Mouse (Mus musculus): ENCODE measurements at regions not wholly inside any gene's neighbourhood (a gene's known extent, or its start where the extent isn't known, plus 50 kb on each side); places are given as distances from the start of the nearest gene placed in this dataset.
A peak's percentile ranks its signal among the peaks of the same experiment; 100 is the strongest.

- no peak overlapping the region for H3K27ac ChIP-seq (replicated peaks; ENCODE audit: low read depth, low read length)
- H3K4me2 ChIP-seq (ENCODE audit: low read length) = no peak overlapping the region
- no peak overlapping the region for H3K4me3 ChIP-seq (replicated peaks; ENCODE audit: low read depth, low read length)
- DNase-seq (peak; percentile 50), ATAC-seq (ENCODE audit: low FRiP score, low TSS enrichment) (no peak)
- no peaks in the 10 kb centered on the region for H3K27me3 ChIP-seq (ENCODE audit: control insufficient read depth, insufficient read depth, low read length)
- H3K4me1 ChIP-seq (ENCODE audit: control insufficient read depth, insufficient read depth, low read length) = peaks cover 4% of the 10 kb centered on the region; the same call in 1 of the 2 replicates
- H3K9me3 ChIP-seq (ENCODE audit: control insufficient read depth, low read length) = no peaks in the 10 kb centered on the region
- 36% methylated on average over 6 of the region's 6 CpGs for WGBS
- no peaks in the 10 kb centered on the region for H3K36me3 ChIP-seq (ENCODE audit: control insufficient read depth, insufficient read depth, low read length)
- H3K9ac ChIP-seq (replicated peaks; ENCODE audit: low read length) = no peak overlapping the region
These were observed 120.0 kb downstream of the Rassf10 start for GRCm38 (mm10) chr7:113073781-113074180.

DNA sequence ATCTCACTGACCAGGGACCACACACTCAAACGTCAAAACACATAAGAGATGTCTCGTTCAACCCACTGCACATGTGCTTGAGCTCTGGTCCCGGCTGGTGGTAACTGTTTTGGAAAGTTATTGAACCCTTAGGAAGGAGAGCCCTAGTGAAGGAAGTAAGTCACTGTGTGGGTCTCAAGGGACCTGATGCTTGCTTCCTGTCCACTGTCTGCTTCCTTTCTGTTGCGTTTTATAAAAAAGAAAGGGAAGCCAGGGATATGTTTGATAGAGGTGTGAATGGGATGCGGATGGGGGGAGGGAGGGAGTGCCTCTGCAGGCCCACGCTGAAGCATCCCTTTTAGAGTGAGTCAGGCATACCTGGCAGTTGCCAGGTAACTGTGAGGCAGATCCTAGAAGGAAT, 121.6 kb downstream of the Rassf10 start:
- H3K36me3 ChIP-seq (ENCODE audit: control insufficient read depth, insufficient read depth, low read length) = no peaks in the 10 kb centered on the region
- H3K4me3 ChIP-seq (replicated peaks; ENCODE audit: low read depth, low read length) = no peak overlapping the region
- 78% methylated on average over 6 of the region's 6 CpGs for WGBS
- H3K4me1 ChIP-seq (ENCODE audit: control insufficient read depth, insufficient read depth, low read length) = peaks cover 4% of the 10 kb centered on the region; the same call in 1 of the 2 replicates
- no peak overlapping the region for H3K27ac ChIP-seq (replicated peaks; ENCODE audit: low read depth, low read length)
- H3K9me3 ChIP-seq (ENCODE audit: control insufficient read depth, low read length) = no peaks in the 10 kb centered on the region
- DNase-seq (no peak), ATAC-seq (ENCODE audit: low FRiP score, low TSS enrichment) (no peak)
- H3K27me3 ChIP-seq (ENCODE audit: control insufficient read depth, insufficient read depth, low read length) = no peaks in the 10 kb centered on the region
- no peak overlapping the region for H3K4me2 ChIP-seq (ENCODE audit: low read length)
- H3K9ac ChIP-seq (replicated peaks; ENCODE audit: low read length) = no peak overlapping the region

DNA sequence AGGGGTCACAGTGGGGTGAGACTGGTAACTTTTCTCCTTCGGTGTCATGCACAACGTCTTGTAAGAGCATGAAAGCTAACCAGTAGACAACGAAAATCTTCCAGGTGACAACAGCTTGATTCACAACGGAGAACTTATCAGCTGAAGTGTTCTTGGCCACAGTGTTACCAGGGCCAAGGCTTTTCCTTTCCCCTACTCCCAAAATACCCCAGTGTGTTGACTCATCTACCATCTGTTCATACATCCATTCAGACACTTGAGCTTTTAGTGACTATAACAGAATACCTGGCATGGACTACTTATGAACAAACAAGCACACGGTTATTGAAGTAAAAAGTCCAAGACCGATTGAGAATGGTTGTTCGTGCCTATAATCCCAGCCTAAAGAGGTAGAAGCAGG, 122.5 kb downstream of the Rassf10 start:
- Histone ChIP-seq H3K4me3 (replicated peaks; ENCODE audit: low read depth, low read length) (no peak overlapping the region), H3K9me3 (ENCODE audit: control insufficient read depth, low read length) (no peaks in the 10 kb centered on the region), H3K27me3 (ENCODE audit: control insufficient read depth, insufficient read depth, low read length) (no peaks in the 10 kb centered on the region), H3K9ac (replicated peaks; ENCODE audit: low read length) (no peak overlapping the region), H3K36me3 (ENCODE audit: control insufficient read depth, insufficient read depth, low read length) (no peaks in the 10 kb centered on the region), H3K4me1 (ENCODE audit: control insufficient read depth, insufficient read depth, low read length) (peaks cover 4% of the 10 kb centered on the region; the same call in 1 of the 2 replicates), H3K4me2 (ENCODE audit: low read length) (no peak overlapping the region), H3K27ac (replicated peaks; ENCODE audit: low read depth, low read length) (no peak overlapping the region)
- no peak for DNase-seq
- ATAC-seq (ENCODE audit: low FRiP score, low TSS enrichment) = no peak
- 94% methylated on average over 7 of the region's 7 CpGs for WGBS

DNA sequence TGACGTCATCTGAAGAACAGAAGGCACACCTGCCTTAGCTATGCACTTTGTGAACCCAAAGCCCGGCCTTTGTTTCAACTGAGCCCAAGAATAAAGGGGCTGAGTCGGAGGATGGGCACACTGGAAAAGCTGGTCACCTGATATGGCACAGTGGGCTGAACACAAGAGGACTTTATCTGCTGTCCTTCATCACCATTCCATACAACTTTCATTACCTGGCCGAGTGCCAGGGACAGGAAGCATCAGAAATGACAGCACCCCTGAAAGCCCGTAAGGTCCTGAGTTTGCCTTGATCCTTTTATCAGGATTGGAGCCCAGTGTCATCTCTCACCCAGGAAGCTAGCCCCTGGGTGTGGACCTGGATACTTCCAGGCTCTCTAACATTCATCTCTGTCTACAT, 126.1 kb upstream of the Arntl start:
- 78% methylated on average over 5 of the region's 5 CpGs for WGBS
- ATAC-seq (ENCODE audit: low FRiP score, low TSS enrichment) = no peak

DNA sequence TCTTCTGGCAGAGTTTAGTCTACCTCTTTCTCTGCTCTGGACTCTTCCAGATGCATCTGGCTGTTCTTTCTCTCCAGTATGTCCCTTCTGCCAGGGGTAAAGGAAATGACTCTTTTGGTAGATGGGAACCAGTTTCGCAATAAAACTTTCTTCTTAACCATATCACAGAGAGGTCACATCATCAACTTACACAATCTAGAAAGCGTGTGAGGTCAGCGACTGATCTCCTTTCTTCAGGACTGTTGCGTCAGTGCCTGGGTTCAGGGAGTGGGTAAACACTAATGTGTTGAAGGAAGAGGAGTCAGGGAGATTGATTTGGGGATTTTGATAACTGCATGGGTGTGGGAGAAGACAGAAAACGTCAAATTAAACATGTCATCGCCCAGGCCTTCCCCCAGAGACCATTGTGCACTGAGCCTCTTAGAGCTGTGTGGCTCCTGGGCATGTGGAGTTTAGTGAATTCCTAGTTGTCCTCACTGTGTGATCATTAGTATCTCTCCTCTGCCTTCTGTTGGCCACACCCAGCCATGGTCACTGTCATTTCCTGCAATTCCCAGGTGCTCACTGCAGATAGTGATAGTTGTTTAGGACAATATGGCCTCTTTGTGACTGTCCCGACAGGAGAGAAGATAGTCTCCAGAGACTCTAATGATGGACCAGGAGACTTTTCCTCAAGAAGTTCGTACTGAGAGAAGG, 122.2 kb upstream of the Arntl start:
- Histone ChIP-seq H3K4me2 (ENCODE audit: low read length) (no peak overlapping the region), H3K9ac (replicated peaks; ENCODE audit: low read length) (no peak overlapping the region), H3K36me3 (ENCODE audit: control insufficient read depth, insufficient read depth, low read length) (no peaks in the 10 kb centered on the region), H3K27me3 (ENCODE audit: control insufficient read depth, insufficient read depth, low read length) (no peaks in the 10 kb centered on the region), H3K4me1 (ENCODE audit: control insufficient read depth, insufficient read depth, low read length) (no peaks in the 10 kb centered on the region), H3K4me3 (replicated peaks; ENCODE audit: low read depth, low read length) (no peak overlapping the region), H3K27ac (replicated peaks; ENCODE audit: low read depth, low read length) (no peak overlapping the region), H3K9me3 (ENCODE audit: control insufficient read depth, low read length) (no peaks in the 10 kb centered on the region)
- ATAC-seq (ENCODE audit: low FRiP score, low TSS enrichment) (no peak), DNase-seq (no peak)
- 86% methylated on average over 8 of the region's 8 CpGs for WGBS

More for the DNA sequence above, 126.1 kb upstream of the Arntl start:
- no peak for DNase-seq
- H3K9ac ChIP-seq (replicated peaks; ENCODE audit: low read length) = no peak overlapping the region
- H3K36me3 ChIP-seq (ENCODE audit: control insufficient read depth, insufficient read depth, low read length) = no peaks in the 10 kb centered on the region
- H3K9me3 ChIP-seq (ENCODE audit: control insufficient read depth, low read length) = no peaks in the 10 kb centered on the region
- H3K4me1 ChIP-seq (ENCODE audit: control insufficient read depth, insufficient read depth, low read length) = no peaks in the 10 kb centered on the region
- H3K4me2 ChIP-seq (ENCODE audit: low read length) = no peak overlapping the region
- H3K27me3 ChIP-seq (ENCODE audit: control insufficient read depth, insufficient read depth, low read length) = no peaks in the 10 kb centered on the region
- H3K4me3 ChIP-seq (replicated peaks; ENCODE audit: low read depth, low read length) = no peak overlapping the region
- no peak overlapping the region for H3K27ac ChIP-seq (replicated peaks; ENCODE audit: low read depth, low read length)

DNA sequence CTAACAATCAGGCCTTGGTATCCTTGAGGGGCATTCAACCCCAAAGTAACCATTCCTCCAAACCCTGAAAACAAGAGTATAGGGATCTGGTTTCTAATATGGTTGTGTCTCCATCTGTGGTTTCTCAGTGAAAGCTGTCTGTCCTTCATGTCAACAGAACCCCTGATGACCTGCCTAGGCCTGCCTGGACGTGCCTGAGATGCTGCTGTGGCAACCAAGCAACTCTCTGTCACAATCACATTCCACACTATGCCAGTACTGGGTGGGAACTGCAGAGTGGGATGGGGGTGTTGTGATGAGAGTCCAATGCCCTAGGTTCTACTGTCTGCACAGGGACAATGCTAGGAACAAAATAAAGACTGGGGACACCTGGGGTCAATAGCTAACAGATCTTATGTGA, 121.1 kb upstream of the Arntl start:
- Histone ChIP-seq H3K4me3 (replicated peaks; ENCODE audit: low read depth, low read length) (no peak overlapping the region), H3K4me1 (ENCODE audit: control insufficient read depth, insufficient read depth, low read length) (no peaks in the 10 kb centered on the region), H3K36me3 (ENCODE audit: control insufficient read depth, insufficient read depth, low read length) (no peaks in the 10 kb centered on the region), H3K27ac (replicated peaks; ENCODE audit: low read depth, low read length) (no peak overlapping the region), H3K9me3 (ENCODE audit: control insufficient read depth, low read length) (no peaks in the 10 kb centered on the region), H3K4me2 (ENCODE audit: low read length) (no peak overlapping the region), H3K27me3 (ENCODE audit: control insufficient read depth, insufficient read depth, low read length) (no peaks in the 10 kb centered on the region), H3K9ac (replicated peaks; ENCODE audit: low read length) (no peak overlapping the region)
- WGBS = 51% methylated on average over 1 of the region's 1 CpGs
- ATAC-seq (ENCODE audit: low FRiP score, low TSS enrichment) (no peak), DNase-seq (no peak)

GRCm38 (mm10) chr7:113087646-113088045, 119.6 kb upstream of the Arntl start:
- no peak for DNase-seq
- H3K4me1 ChIP-seq (ENCODE audit: control insufficient read depth, insufficient read depth, low read length) = no peaks in the 10 kb centered on the region
- 86% methylated on average over 5 of the region's 5 CpGs for WGBS

DNA sequence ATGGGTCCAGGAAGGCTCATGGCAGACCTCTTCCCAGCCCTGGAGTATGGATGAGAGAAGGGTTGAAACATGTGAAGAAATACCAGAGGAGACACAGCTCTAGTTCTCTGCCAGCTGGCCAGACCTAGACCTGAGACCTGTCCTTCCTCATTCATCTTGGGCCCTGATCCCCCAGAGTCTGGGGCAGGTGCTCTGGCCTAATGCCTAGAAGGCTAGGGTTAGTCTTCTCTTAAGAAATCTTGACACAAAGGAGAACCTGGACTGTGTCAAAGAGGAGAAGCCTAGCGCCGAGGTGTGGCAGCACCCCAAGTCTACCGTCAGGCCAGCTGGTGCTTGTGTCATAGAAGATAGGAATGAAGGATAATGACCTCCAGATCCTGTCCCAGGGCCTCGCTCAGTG, 118.2 kb upstream of the Arntl start:
- H3K27ac ChIP-seq (replicated peaks; ENCODE audit: low read depth, low read length) = no peak overlapping the region
- H3K9me3 ChIP-seq (ENCODE audit: control insufficient read depth, low read length) = no peaks in the 10 kb centered on the region
- H3K4me2 ChIP-seq (ENCODE audit: low read length) = no peak overlapping the region
- H3K4me1 ChIP-seq (ENCODE audit: control insufficient read depth, insufficient read depth, low read length) = no peaks in the 10 kb centered on the region
- no peaks in the 10 kb centered on the region for H3K36me3 ChIP-seq (ENCODE audit: control insufficient read depth, insufficient read depth, low read length)
- WGBS = 84% methylated on average over 4 of the region's 4 CpGs
- no peaks in the 10 kb centered on the region for H3K27me3 ChIP-seq (ENCODE audit: control insufficient read depth, insufficient read depth, low read length)
- ATAC-seq (ENCODE audit: low FRiP score, low TSS enrichment) (no peak), DNase-seq (no peak)
- no peak overlapping the region for H3K4me3 ChIP-seq (replicated peaks; ENCODE audit: low read depth, low read length)
- no peak overlapping the region for H3K9ac ChIP-seq (replicated peaks; ENCODE audit: low read length)

More at GRCm38 (mm10) chr7:113087646-113088045, 119.6 kb upstream of the Arntl start:
- Histone ChIP-seq H3K4me2 (ENCODE audit: low read length) (no peak overlapping the region), H3K27ac (replicated peaks; ENCODE audit: low read depth, low read length) (no peak overlapping the region), H3K9ac (replicated peaks; ENCODE audit: low read length) (no peak overlapping the region), H3K27me3 (ENCODE audit: control insufficient read depth, insufficient read depth, low read length) (no peaks in the 10 kb centered on the region), H3K9me3 (ENCODE audit: control insufficient read depth, low read length) (no peaks in the 10 kb centered on the region), H3K4me3 (replicated peaks; ENCODE audit: low read depth, low read length) (no peak overlapping the region), H3K36me3 (ENCODE audit: control insufficient read depth, insufficient read depth, low read length) (no peaks in the 10 kb centered on the region)
- ATAC-seq (ENCODE audit: low FRiP score, low TSS enrichment) = no peak

GRCm38 (mm10) chr7:113093931-113094330, 113.3 kb upstream of the Arntl start:
- Histone ChIP-seq H3K27me3 (ENCODE audit: control insufficient read depth, insufficient read depth, low read length) (no peaks in the 10 kb centered on the region), H3K4me2 (ENCODE audit: low read length) (no peak overlapping the region), H3K27ac (replicated peaks; ENCODE audit: low read depth, low read length) (no peak overlapping the region), H3K9ac (replicated peaks; ENCODE audit: low read length) (no peak overlapping the region), H3K36me3 (ENCODE audit: control insufficient read depth, insufficient read depth, low read length) (no peaks in the 10 kb centered on the region), H3K4me1 (ENCODE audit: control insufficient read depth, insufficient read depth, low read length) (no peaks in the 10 kb centered on the region), H3K9me3 (ENCODE audit: control insufficient read depth, low read length) (no peaks in the 10 kb centered on the region), H3K4me3 (replicated peaks; ENCODE audit: low read depth, low read length) (no peak overlapping the region)
- DNase-seq (no peak), ATAC-seq (ENCODE audit: low FRiP score, low TSS enrichment) (no peak)
- 83% methylated on average over 5 of the region's 5 CpGs for WGBS

Data from midbrain, embryonic 14.5 days (tissue).